Mouse (Mus musculus): ENCODE data around the gene Rbms1. TPM values are rescaled to one million over a fixed set of nuclear protein-coding genes. Genes with fewer than 3 reads are reported as not detected.

Gene Rbms1
- polyA plus RNA-seq (2014; fragmentation: Illumina TruSeq; extraction: RNeasy Lipid Tissue Mini Kit (QIAGEN cat#74804); ENCODE audit: low read depth, low replicate concordance), result 62.9 TPM

GRCm38 (mm10) chr2:60962671-60963421 lies at the start of gene Rbms1:
Gene Rbms1 (minus strand): TSS chr2:60963192.

GRCm38 (mm10) chr2:60722514-60722913 lies 240.5 kb downstream of the Rbms1 start, which contains the start of gene Itgb6:
Gene Itgb6 (minus strand): TSS chr2:60722643.

Other genes starting within 250 kb of the Rbms1 start
- 31.7 TPM for gene Itgb6, start 240.5 kb downstream of the Rbms1 start, polyA plus RNA-seq (2014; fragmentation: Illumina TruSeq; extraction: RNeasy Lipid Tissue Mini Kit (QIAGEN cat#74804); ENCODE audit: low read depth, low replicate concordance)